Mouse (Mus musculus): ENCODE results near the gene Aldh6a1. TPM values are rescaled to one million over a fixed set of nuclear protein-coding genes. Genes with fewer than 3 reads are reported as not detected.

Aldh6a1 gene
- polyA plus RNA-seq, 1 experiment from 2014 or later, result 54.4 TPM

- Histone ChIP-seq H3K9me3 (ENCODE audit: control insufficient read depth, low read length) (no peaks in the 10 kb centered on the region), H3K9ac (ENCODE audit: low read length) (no peak overlapping the region), H3K4me2 (ENCODE audit: low read depth, low read length) (no peak overlapping the region), H3K27me3 (ENCODE audit: control insufficient read depth, insufficient read depth, low read depth, low read length) (no peaks in the 10 kb centered on the region), H3K4me1 (replicated peaks; ENCODE audit: control insufficient read depth, insufficient read depth, low read length) (no peaks in the 10 kb centered on the region), H3K36me3 (ENCODE audit: control insufficient read depth, insufficient read depth, low read length) (peaks cover 2% of the 10 kb centered on the region; the same call in 1 of the 2 replicates), H3K4me3 (ENCODE audit: low read length) (no peak overlapping the region), H3K27ac (ENCODE audit: low read length) (no peak overlapping the region)
- no peak for ATAC-seq (ENCODE audit: low read depth)
- 56% methylated on average over 2 of the region's 2 CpGs for WGBS
Observed at GRCm38 (mm10) chr12:84429825-84430224, 21.0 kb downstream of the Aldh6a1 start.

DNA sequence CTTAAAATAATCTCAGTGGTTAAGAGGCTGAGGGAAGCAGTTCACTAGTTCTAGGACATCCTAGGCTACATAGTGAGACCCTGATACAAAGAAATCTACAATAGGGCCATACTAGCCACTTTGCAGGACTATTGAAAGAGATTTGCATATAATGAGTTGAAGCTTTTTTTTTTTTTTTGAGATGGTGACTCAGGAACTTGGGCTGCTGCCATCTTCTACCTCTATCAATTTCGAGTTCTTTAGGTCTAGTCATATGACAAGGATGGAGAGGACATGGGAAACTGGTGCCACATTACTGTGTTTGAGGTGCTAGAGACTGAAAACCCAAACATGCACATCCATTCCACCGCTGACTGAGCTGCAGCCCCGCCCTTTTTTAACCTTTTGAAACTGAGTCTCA is 26.8 kb downstream of the Aldh6a1 start:
- no peak for ATAC-seq (ENCODE audit: low read depth)
- Histone ChIP-seq H3K27me3 (ENCODE audit: control insufficient read depth, insufficient read depth, low read depth, low read length) (no peaks in the 10 kb centered on the region), H3K4me1 (replicated peaks; ENCODE audit: control insufficient read depth, insufficient read depth, low read length) (no peaks in the 10 kb centered on the region), H3K4me2 (ENCODE audit: low read depth, low read length) (no peak overlapping the region), H3K4me3 (ENCODE audit: low read length) (no peak overlapping the region), H3K36me3 (ENCODE audit: control insufficient read depth, insufficient read depth, low read length) (no peaks in the 10 kb centered on the region), H3K9me3 (ENCODE audit: control insufficient read depth, low read length) (no peaks in the 10 kb centered on the region; the same call in 1 of the 2 replicates), H3K27ac (ENCODE audit: low read length) (no peak overlapping the region), H3K9ac (ENCODE audit: low read length) (no peak overlapping the region)
- 61% methylated on average over 3 of the region's 3 CpGs for WGBS

DNA sequence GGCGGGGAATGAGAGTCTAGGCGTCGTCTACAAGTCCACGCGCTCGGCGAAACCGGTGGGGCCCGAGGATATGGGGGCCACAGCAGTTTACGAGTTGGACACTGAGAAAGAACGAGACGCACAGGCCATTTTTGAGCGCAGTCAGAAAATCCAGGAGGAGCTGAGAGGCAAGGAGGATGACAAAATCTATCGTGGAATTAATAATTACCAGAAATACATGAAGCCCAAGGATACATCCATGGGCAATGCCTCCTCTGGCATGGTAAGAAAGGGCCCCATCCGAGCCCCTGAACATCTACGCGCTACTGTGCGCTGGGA is 33.2 kb downstream of the Aldh6a1 start:
- ATAC-seq (ENCODE audit: low read depth), result no peak
- no peaks in the 10 kb centered on the region for H3K27me3 ChIP-seq (ENCODE audit: control insufficient read depth, insufficient read depth, low read depth, low read length)
- H3K27ac ChIP-seq (ENCODE audit: low read length), result no peak overlapping the region
- peaks cover 3% of the 10 kb centered on the region for H3K9me3 ChIP-seq (ENCODE audit: control insufficient read depth, low read length)
- 29% methylated on average over 18 of the region's 18 CpGs for WGBS
- H3K4me3 ChIP-seq (ENCODE audit: low read length), result peak overlapping the region; percentile 71
- H3K9ac ChIP-seq (ENCODE audit: low read length), result peak overlapping the region; percentile 78
- H3K36me3 ChIP-seq (ENCODE audit: control insufficient read depth, insufficient read depth, low read length), result no peaks in the 10 kb centered on the region
- H3K4me1 ChIP-seq (replicated peaks; ENCODE audit: control insufficient read depth, insufficient read depth, low read length), result peaks cover 4% of the 10 kb centered on the region; the same call in 1 of the 2 replicates
- H3K4me2 ChIP-seq (ENCODE audit: low read depth, low read length), result peak overlapping the region; percentile 92

GRCm38 (mm10) chr12:84416834-84417604 is 33.8 kb downstream of the Aldh6a1 start, which contains the start of gene Rnf113a2:
Rnf113a2 (plus strand) TSS chr12:84417196.
- peak; percentile 93 for ATAC-seq (ENCODE audit: low read depth)
- WGBS, result 3% methylated on average over 50 of the region's 50 CpGs
- H3K4me2 ChIP-seq (ENCODE audit: low read depth, low read length), result peak within 1 kb of the TSS; percentile 92
- H3K4me3 ChIP-seq (ENCODE audit: low read length), result peak within 1 kb of the TSS; percentile 71
- peaks cover 3% of the 10 kb centered on the region for H3K9me3 ChIP-seq (ENCODE audit: control insufficient read depth, low read length)
- H3K27me3 ChIP-seq (ENCODE audit: control insufficient read depth, insufficient read depth, low read depth, low read length), result no peaks in the 10 kb centered on the region
- peak within 1 kb of the TSS; percentile 42; the same call in 1 of the 2 replicates for H3K27ac ChIP-seq (ENCODE audit: low read length)
- no peaks in the 10 kb centered on the region for H3K36me3 ChIP-seq (ENCODE audit: control insufficient read depth, insufficient read depth, low read length)
- peak within 1 kb of the TSS; percentile 78 for H3K9ac ChIP-seq (ENCODE audit: low read length)
- H3K4me1 ChIP-seq (replicated peaks; ENCODE audit: control insufficient read depth, insufficient read depth, low read length), result peaks cover 4% of the 10 kb centered on the region; the same call in 1 of the 2 replicates

DNA sequence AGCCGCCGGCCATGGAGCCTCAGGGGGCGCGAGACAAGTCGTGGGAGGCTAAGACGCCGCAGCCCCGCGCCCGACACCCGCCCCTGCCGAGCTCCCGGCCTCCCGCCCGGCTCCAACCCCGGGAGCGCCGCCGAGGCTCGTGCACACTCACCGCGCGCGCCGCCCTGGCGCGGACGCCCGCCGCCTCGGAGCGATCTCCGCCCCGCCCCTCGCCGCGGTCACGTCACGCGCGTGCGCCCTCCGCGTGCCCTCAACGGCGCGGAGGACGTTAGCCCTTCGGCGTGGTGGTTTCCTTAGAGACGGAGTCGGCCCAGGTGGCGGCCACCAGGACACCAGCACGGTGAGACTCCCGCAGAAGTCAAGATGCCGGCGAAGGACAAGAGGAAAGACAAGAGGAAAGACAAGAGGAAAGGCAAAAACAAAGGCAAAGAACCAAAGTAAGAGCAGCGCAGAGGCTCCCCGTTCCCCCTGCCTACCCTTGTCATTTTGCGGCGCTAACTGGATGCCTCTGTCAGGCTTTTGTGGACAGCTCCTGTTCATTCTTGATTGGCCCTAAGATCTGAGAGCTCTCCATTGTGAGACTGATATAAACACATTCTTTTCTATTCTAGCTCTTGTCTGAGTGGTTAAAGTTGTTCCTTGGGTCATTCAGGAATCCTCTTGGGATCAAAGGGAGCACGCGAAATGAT is 41.8 kb downstream of the Aldh6a1 start, which contains the start of the genes Entpd5 and Bbof1:
TSS of gene Entpd5 (minus strand) at position 211 of the 689 bp plus-strand sequence.
TSS of gene Bbof1 (plus strand) at position 253 of the 689 bp plus-strand sequence.
- Histone ChIP-seq H3K36me3 (ENCODE audit: control insufficient read depth, insufficient read depth, low read length) (no peaks in the 10 kb centered on the region), H3K9ac (ENCODE audit: low read length) (peak within 1 kb of the TSS; percentile 84), H3K4me3 (ENCODE audit: low read length) (peak within 1 kb of the TSS; percentile 87), H3K4me2 (ENCODE audit: low read depth, low read length) (peak within 1 kb of the TSS; percentile 99), H3K4me1 (replicated peaks; ENCODE audit: control insufficient read depth, insufficient read depth, low read length) (peaks cover 5% of the 10 kb centered on the region), H3K9me3 (ENCODE audit: control insufficient read depth, low read length) (no peaks in the 10 kb centered on the region), H3K27ac (ENCODE audit: low read length) (peak within 1 kb of the TSS; percentile 75), H3K27me3 (ENCODE audit: control insufficient read depth, insufficient read depth, low read depth, low read length) (no peaks in the 10 kb centered on the region)
- 1% methylated on average over 52 of the region's 63 CpGs for WGBS
- ATAC-seq (ENCODE audit: low read depth), result peak; percentile 97

GRCm38 (mm10) chr12:84407874-84408818 is 42.7 kb downstream of the Aldh6a1 start:
- peak overlapping the region; percentile 84 for H3K9ac ChIP-seq (ENCODE audit: low read length)
- peak overlapping the region; percentile 99 for H3K4me2 ChIP-seq (ENCODE audit: low read depth, low read length)
- ATAC-seq (ENCODE audit: low read depth), result peak; percentile 60
- WGBS, result 2% methylated on average over 24 of the region's 52 CpGs
- peak overlapping the region; percentile 87 for H3K4me3 ChIP-seq (ENCODE audit: low read length)
- H3K27me3 ChIP-seq (ENCODE audit: control insufficient read depth, insufficient read depth, low read depth, low read length), result no peaks in the 10 kb centered on the region
- H3K36me3 ChIP-seq (ENCODE audit: control insufficient read depth, insufficient read depth, low read length), result no peaks in the 10 kb centered on the region
- H3K9me3 ChIP-seq (ENCODE audit: control insufficient read depth, low read length), result no peaks in the 10 kb centered on the region
- H3K4me1 ChIP-seq (replicated peaks; ENCODE audit: control insufficient read depth, insufficient read depth, low read length), result peaks cover 5% of the 10 kb centered on the region
- peak overlapping the region; percentile 75 for H3K27ac ChIP-seq (ENCODE audit: low read length)

- Histone ChIP-seq H3K4me1 (replicated peaks; ENCODE audit: control insufficient read depth, insufficient read depth, low read length) (peaks cover 5% of the 10 kb centered on the region), H3K4me3 (ENCODE audit: low read length) (no peak overlapping the region), H3K36me3 (ENCODE audit: control insufficient read depth, insufficient read depth, low read length) (no peaks in the 10 kb centered on the region), H3K9ac (ENCODE audit: low read length) (no peak overlapping the region), H3K4me2 (ENCODE audit: low read depth, low read length) (no peak overlapping the region), H3K9me3 (ENCODE audit: control insufficient read depth, low read length) (no peaks in the 10 kb centered on the region), H3K27me3 (ENCODE audit: control insufficient read depth, insufficient read depth, low read depth, low read length) (no peaks in the 10 kb centered on the region), H3K27ac (ENCODE audit: low read length) (no peak overlapping the region)
- WGBS, result 60% methylated on average over 4 of the region's 4 CpGs
- ATAC-seq (ENCODE audit: low read depth), result no peak
Observed at GRCm38 (mm10) chr12:84407259-84407658, 43.5 kb downstream of the Aldh6a1 start.

DNA sequence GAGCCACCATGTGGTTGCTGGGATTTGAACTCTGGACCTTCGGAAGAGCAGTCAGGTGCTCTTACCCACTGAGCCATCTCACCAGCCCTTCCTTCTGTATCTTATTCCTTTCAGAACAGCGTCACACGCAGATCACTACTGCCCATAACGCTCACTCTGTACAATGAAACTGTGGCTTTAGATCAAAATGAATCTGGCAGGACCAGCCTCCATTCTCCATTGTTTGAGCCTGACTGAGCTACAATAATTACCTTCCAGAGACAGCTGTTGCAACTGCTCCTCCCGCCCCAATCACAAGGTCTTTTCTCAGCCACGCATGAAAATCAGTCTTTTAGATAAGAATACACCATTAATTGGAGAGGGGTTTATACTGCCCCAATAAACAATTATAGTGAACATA is 46.3 kb downstream of the Aldh6a1 start:
- 88% methylated on average over 6 of the region's 6 CpGs for WGBS
- Histone ChIP-seq H3K4me2 (ENCODE audit: low read depth, low read length) (no peak overlapping the region), H3K27me3 (ENCODE audit: control insufficient read depth, insufficient read depth, low read depth, low read length) (no peaks in the 10 kb centered on the region), H3K4me1 (replicated peaks; ENCODE audit: control insufficient read depth, insufficient read depth, low read length) (peaks cover 5% of the 10 kb centered on the region), H3K27ac (ENCODE audit: low read length) (no peak overlapping the region), H3K4me3 (ENCODE audit: low read length) (no peak overlapping the region), H3K36me3 (ENCODE audit: control insufficient read depth, insufficient read depth, low read length) (no peaks in the 10 kb centered on the region), H3K9ac (ENCODE audit: low read length) (no peak overlapping the region), H3K9me3 (ENCODE audit: control insufficient read depth, low read length) (no peaks in the 10 kb centered on the region)
- no peak for ATAC-seq (ENCODE audit: low read depth)

All from lung, embryonic 16.5 days (tissue).